Mouse (Mus musculus): ENCODE results near the gene Gba2. TPM values are rescaled to one million over a fixed set of nuclear protein-coding genes. Genes with fewer than 3 reads are reported as not detected.
"Not testable (repeated sequence)": the region's sequence is repeated elsewhere in the genome, so short reads cannot be mapped to it uniquely, and the experiment has no call there.

The Gba2 gene
- total and polyA plus RNA-seq, 3 experiments = 6.8 to 13.9 (median 13.0) TPM

DNA sequence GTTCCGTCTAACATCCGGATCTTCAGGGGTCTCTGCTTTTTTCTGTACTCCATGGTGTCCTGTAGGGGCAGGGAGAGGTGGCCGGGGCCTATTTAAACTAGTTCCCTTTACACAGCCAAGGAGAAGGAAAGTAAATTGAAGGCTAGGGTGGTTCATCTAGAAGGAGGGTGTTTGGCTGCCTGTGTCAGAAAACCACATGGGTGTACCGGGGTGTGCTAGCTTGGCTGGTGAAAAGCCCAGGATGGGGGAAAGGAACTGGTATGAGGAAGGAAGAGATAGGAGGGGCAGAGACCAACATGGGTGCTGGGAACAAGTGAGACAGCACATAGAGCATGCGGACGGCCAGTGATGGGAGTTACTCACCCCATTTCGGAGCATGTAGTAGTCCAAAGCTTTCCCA is 22.7 kb downstream of the Gba2 start:
- no peak for DNase-seq

DNA sequence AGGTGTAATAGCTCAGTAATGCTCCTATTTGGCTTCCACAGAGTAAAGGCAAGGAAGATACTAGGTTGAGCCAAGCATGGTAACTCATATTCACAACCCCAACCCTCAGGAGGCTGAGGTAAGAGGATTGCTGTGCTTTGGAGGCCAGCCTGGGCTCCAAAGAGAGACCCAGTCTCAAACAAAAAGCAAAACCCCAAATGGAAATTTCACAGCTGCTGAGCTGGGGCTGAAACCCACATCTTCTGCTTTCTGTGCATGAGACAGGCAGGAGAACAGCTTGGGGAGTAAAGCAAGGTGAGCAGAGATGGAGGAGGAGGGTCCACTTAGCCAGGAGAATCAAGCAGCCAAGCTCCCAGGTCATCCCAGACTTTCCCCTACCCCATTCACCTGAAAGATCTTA is 24.8 kb downstream of the Gba2 start:
- DNase-seq = no peak

DNA sequence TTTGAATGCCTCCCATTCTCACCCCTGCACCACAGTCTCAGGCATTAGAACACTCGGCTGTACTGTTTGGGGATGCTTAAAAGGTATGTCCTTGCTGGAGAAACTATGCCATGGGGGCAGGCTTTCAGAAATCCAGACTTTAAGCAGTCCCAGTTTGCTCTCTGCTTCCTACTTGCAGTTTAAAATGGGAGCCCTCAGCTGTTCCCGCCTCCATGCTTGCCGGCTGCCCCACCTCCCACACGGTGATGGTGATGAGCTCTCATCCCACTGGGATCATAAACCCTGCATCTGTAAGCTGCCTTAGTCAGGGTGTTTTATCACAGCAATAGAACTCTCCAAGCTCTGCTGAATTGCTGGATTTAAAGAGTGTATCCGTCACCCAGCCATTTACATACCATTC is 26.2 kb downstream of the Gba2 start:
- DNase-seq = no peak

DNA sequence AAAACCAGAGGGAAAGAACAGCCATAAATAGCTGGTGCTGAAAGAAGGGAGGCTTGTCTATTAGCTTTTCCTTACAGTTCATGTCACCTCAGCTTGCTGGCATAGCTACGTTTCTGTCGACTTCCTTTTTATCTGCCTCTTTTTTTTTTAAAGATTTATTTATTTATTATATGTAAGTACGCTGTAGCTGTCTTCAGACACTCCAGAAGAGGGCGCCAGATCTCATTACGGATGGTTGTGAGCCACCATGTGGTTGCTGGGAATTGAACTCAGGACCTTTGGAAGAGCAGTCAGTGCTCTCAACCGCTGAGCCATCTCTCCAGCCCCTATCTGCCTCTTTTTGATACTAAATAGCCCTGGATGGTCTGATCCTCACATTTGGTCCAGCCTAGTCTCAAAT is 26.8 kb downstream of the Gba2 start:
- DNase-seq = not testable (repeated sequence)

GRCm38 (mm10) chr4:43549055-43549454 is 29.6 kb downstream of the Gba2 start:
- DNase-seq = no peak

DNA sequence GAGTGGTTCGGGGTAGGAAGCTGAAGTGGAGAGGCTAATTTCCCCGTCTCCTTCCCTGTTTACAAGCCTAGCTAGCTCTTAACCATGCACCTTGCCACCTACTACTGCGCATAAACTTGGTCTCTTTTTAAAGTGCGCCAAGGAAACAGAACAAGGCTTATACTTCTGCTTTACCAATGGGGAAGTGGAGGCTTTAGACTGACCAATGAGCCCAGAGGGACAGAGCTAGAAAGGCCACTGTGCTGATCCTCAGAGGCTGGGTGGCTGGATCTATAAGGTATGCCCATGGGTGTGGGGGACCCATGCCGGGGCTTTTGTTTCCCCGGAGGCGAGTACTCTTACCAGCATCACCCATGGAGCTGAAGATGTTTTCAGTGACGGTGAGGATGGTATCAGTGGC is 31.5 kb downstream of the Gba2 start:
- DNase-seq = no peak

DNA sequence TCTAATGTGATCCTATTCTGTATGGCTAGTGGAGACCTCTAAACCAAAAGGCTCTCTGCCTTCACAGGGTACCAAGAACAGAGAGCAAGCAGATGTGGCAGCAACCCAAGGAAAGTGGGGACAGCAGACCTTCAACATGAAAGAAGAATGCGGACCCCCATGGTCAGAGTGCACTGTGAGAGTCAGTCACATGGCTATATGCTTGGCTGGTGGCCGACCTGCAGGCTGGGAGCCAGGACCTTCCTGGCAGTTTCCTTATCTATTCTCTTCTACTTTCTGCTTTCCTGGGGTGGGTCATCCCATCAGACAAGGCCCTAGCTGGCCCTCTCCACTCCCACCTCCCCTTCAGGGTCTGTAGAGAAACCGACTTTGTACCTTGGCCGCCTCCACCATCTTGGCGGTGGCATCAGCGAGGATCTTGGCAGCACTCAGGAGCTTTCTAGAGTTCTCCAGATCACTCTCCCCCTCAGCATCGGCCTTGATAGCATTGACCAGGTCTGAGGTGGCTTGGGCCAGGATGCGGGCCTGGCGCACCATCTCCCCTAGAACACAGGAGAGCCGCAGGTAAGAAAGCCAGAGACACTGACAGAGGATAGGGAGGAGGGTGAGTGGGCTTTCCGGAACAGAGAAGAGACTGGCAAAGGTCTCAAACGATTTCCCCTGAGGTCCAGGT is 32.2 kb downstream of the Gba2 start:
- peak; percentile 83 for DNase-seq

- DNase-seq = no peak
Measured at GRCm38 (mm10) chr4:43542044-43542443, 36.6 kb downstream of the Gba2 start.

GRCm38 (mm10) chr4:43536031-43536430 is 42.6 kb downstream of the Gba2 start:
- DNase-seq = no peak

DNA sequence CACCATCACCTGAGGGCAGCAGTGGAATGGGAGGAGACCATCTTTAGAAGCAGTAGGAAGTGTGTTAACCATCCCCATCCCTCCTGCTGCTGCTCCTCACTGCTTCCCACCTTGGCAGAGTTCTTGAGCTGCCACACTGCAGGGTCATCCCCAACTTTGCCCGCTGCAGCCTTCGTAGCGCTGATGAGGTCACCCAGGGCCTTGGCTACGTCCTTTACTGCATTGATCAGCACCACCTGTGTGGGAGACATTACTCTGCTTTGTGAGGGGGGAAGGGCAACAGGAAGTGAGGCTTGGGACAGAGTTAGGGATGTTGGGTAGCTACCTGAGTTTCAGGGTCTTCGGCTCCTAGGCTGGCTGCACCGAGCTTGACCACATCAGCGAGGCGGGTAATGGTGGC is 43.0 kb downstream of the Gba2 start:
- peak; percentile 62 for DNase-seq

DNA sequence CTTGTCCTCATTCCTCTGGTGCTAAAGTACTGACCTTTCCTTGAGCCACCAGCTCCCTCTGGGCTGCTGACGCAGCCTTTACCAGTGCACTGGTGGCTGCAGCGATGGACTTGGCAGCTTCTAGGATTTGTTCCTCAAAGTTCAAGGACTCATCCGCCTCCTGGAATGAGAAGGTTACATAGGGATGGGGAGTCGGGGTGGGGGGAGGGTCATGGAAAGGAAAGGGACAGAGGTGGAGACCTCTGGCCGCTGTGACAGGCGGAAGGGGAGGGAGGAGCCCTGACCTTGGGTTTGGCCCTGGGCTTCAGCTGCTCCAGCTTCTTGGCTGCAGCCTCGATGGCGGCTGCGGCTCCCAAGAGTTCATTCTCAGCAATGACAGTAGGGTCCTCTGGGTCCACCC is 45.4 kb downstream of the Gba2 start:
- DNase-seq = peak; percentile 92

DNA sequence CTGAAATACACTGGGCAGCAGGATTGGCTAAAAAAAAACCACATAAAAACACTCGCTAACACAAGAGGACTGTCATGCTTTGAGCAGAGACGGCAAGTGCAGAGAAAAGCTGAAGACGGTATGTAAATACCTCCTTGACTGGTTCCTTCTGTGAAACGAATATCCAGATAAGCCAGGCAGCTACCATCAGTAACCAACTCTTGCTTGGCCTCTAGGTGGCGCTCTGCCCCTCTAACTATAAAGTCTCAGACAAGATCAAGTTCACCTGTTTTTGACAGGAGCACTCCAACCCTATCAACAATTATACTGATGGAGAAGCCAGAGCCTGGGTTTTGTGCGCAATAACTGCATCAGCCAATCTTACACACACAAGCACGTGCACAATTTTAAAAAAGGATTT is 48.1 kb downstream of the Gba2 start:
- DNase-seq = peak; percentile 78

DNA sequence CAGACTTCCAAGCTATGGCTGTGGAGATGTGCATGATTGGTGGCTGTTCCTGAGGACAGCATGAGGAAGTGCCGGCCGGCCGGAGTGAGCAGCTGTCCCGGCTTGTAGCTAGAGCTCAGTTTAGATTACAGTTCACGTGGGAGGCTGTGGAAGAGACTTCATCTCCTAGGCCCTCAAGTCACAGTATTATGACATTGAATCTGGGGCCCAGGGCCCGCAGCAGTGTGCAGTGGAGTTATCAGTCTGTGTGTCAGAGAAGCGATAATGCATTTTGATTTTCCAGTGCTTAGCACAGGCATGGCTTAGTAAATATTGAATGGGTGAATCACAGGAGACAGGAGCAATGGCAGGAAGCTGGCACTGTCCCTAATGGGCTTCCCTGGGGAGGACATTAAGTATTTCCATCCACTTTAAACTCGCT is 48.6 kb downstream of the Gba2 start:
- peak; percentile 68 for DNase-seq

GRCm38 (mm10) chr4:43528487-43528886 is 50.2 kb downstream of the Gba2 start:
- DNase-seq = no peak

- no peak for DNase-seq
Measured at GRCm38 (mm10) chr4:43527880-43528279, 50.8 kb downstream of the Gba2 start.

DNA sequence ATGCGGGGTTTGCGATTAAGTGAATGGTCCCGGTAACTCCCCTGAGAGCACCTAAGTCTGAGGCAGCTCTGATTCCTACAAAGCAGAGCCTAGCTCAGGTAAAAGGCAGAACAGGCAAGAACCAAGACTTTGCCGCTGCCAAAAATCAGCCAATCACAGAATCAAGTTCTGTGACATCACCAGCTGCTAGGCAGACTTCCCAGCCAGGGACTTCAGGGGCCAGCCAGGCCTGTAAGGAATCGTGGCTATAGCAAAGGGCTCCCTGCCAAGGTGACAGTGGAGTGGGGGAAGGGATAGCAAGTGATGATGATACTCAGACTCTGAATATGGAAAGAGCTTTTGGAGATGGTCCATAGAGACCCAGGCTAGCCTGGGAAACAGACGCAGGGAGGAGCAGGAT is 58.7 kb downstream of the Gba2 start:
- DNase-seq = peak; percentile 89

DNA sequence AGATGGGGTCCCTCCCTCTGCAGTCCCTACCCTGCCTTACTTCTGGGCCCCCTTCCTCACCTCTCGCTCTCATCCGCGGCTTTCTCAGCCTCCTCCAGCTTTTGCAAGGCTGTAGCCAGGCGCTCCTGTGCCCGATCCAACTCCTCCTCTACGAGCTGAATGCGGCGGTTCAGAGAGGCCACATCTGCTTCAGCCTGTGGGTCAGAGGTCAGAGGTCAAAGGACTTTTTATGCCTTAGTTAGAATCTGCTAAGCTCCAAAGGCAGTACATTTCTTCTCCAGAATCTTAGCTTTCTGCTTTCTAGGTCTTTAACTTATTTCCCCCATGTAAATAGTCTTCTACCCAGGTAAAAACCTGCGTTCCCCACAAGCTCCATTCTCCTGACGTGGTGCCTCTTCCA is 59.1 kb downstream of the Gba2 start:
- DNase-seq = no peak

Other genes with a start within 250 kb of the Gba2 start
- 10 to 100 TPM; 38.0 to 44.3 TPM for gene Rusc2, start 196.9 kb downstream of the Gba2 start, total RNA-seq (2021)
- gene Rusc2, start 196.9 kb downstream of the Gba2 start, polyA plus RNA-seq (2012; rRNA removed) = 37.9 and 49.6 TPM in 2 replicates
- gene Fam166b, start 149.7 kb downstream of the Gba2 start, total RNA-seq (2021) = not detected
- 0.52 TPM in 1 of 2 replicates, not detected in the other for gene Fam166b, start 149.7 kb downstream of the Gba2 start, polyA plus RNA-seq (2012; rRNA removed)
- 10 to 100 TPM; 60.1 to 73.3 TPM for gene Tesk1, start 136.9 kb downstream of the Gba2 start, total RNA-seq (2021)
- gene Tesk1, start 136.9 kb downstream of the Gba2 start, polyA plus RNA-seq (2012; rRNA removed) = 124 and 142 TPM in 2 replicates
- gene Cd72, start 124.2 kb downstream of the Gba2 start, total RNA-seq (2021) = 1 to 10 TPM; 3.0 to 3.3 TPM
- gene Cd72, start 124.2 kb downstream of the Gba2 start, polyA plus RNA-seq (2012; rRNA removed) = 3.3 and 3.7 TPM in 2 replicates
- not detected for gene Sit1, start 95.1 kb downstream of the Gba2 start, total RNA-seq (2021)
- 0.28 and 0.73 TPM in 2 replicates for gene Sit1, start 95.1 kb downstream of the Gba2 start, polyA plus RNA-seq (2012; rRNA removed)
- gene Ccdc107, start 86.0 kb downstream of the Gba2 start, total RNA-seq (2021) = 10 to 100 TPM; 54.5 to 69.2 TPM
- 376 and 526 TPM in 2 replicates for gene Ccdc107, start 86.0 kb downstream of the Gba2 start, polyA plus RNA-seq (2012; rRNA removed)
- 1 to 10 TPM; 1.0 to 2.1 TPM for gene Arhgef39, start 79.2 kb downstream of the Gba2 start, total RNA-seq (2021)
- gene Arhgef39, start 79.2 kb downstream of the Gba2 start, polyA plus RNA-seq (2012; rRNA removed) = 4.8 and 6.6 TPM in 2 replicates
- under 1 TPM; 0.17 to 0.28 TPM for gene Car9, start 71.9 kb downstream of the Gba2 start, total RNA-seq (2021)
- gene Car9, start 71.9 kb downstream of the Gba2 start, polyA plus RNA-seq (2012; rRNA removed) = 0.57 and 1.4 TPM in 2 replicates
- 100 to 1,000 TPM in 1 of 2 experiments, 10 to 100 TPM in 1; 43.3 to 120 TPM for gene Tpm2, start 55.1 kb downstream of the Gba2 start, total RNA-seq (2021)
- 21.1 and 34.6 TPM in 2 replicates for gene Tpm2, start 55.1 kb downstream of the Gba2 start, polyA plus RNA-seq (2012; rRNA removed)
- 100 to 1,000 TPM; 123 to 178 TPM for gene Creb3, start 16.5 kb downstream of the Gba2 start, total RNA-seq (2021)
- gene Creb3, start 16.5 kb downstream of the Gba2 start, polyA plus RNA-seq (2012; rRNA removed) = 178 and 207 TPM in 2 replicates
- gene Tln1, start 16.2 kb downstream of the Gba2 start, total RNA-seq (2021) = 100 to 1,000 TPM; 167 to 207 TPM
- 132 and 174 TPM in 2 replicates for gene Tln1, start 16.2 kb downstream of the Gba2 start, polyA plus RNA-seq (2012; rRNA removed)
- gene Rgp1, start 158 bp downstream of the Gba2 start, total RNA-seq (2021) = 10 to 100 TPM; 47.1 to 50.7 TPM
- gene Rgp1, start 158 bp downstream of the Gba2 start, polyA plus RNA-seq (2012; rRNA removed) = 50.1 and 57.4 TPM in 2 replicates
- 1 to 10 TPM; 1.2 to 3.0 TPM for gene Msmp, start 5.6 kb upstream of the Gba2 start, total RNA-seq (2021)
- gene Msmp, start 5.6 kb upstream of the Gba2 start, polyA plus RNA-seq (2012; rRNA removed) = 0.94 and 1.5 TPM in 2 replicates
- gene Npr2, start 53.1 kb upstream of the Gba2 start, total RNA-seq (2021) = 10 to 100 TPM; 23.3 to 36.1 TPM
- gene Npr2, start 53.1 kb upstream of the Gba2 start, polyA plus RNA-seq (2012; rRNA removed) = 34.1 and 38.0 TPM in 2 replicates
- under 1 TPM; 0.26 to 0.45 TPM for gene Spag8, start 74.7 kb upstream of the Gba2 start, total RNA-seq (2021)
- 1.2 and 2.2 TPM in 2 replicates for gene Spag8, start 74.7 kb upstream of the Gba2 start, polyA plus RNA-seq (2012; rRNA removed)
- 10 to 100 TPM; 48.8 to 96.9 TPM for gene Hint2, start 77.6 kb upstream of the Gba2 start, total RNA-seq (2021)
- 78.7 and 106 TPM in 2 replicates for gene Hint2, start 77.6 kb upstream of the Gba2 start, polyA plus RNA-seq (2012; rRNA removed)
- gene Tmem8b, start 90.1 kb upstream of the Gba2 start, total RNA-seq (2021) = 1 to 10 TPM; 4.6 to 5.0 TPM
- gene Tmem8b, start 90.1 kb upstream of the Gba2 start, polyA plus RNA-seq (2012; rRNA removed) = 14.7 and 17.5 TPM in 2 replicates
- under 1 TPM; 0.23 to 0.24 TPM for gene Fam221b, start 90.3 kb upstream of the Gba2 start, total RNA-seq (2021)
- gene Fam221b, start 90.3 kb upstream of the Gba2 start, polyA plus RNA-seq (2012; rRNA removed) = not detected in 2 replicates
- not detected for gene Olfr70, start 121.9 kb upstream of the Gba2 start, total RNA-seq (2021)
- gene Olfr70, start 121.9 kb upstream of the Gba2 start, polyA plus RNA-seq (2012; rRNA removed) = not detected in 2 replicates
- not detected for gene Olfr71, start 131.4 kb upstream of the Gba2 start, total RNA-seq (2021)
- not detected in 2 replicates for gene Olfr71, start 131.4 kb upstream of the Gba2 start, polyA plus RNA-seq (2012; rRNA removed)
- gene Hrct1, start 148.3 kb upstream of the Gba2 start, total RNA-seq (2021) = 1 to 10 TPM; 2.2 to 3.9 TPM
- gene Hrct1, start 148.3 kb upstream of the Gba2 start, polyA plus RNA-seq (2012; rRNA removed) = 8.1 and 14.2 TPM in 2 replicates
- 1 to 10 TPM; 1.5 to 2.4 TPM for gene Spaar, start 151.2 kb upstream of the Gba2 start, total RNA-seq (2021)
- 2.0 and 2.6 TPM in 2 replicates for gene Spaar, start 151.2 kb upstream of the Gba2 start, polyA plus RNA-seq (2012; rRNA removed)
- not detected for gene Olfr159, start 192.1 kb upstream of the Gba2 start, total RNA-seq (2021)
- not detected in 2 replicates for gene Olfr159, start 192.1 kb upstream of the Gba2 start, polyA plus RNA-seq (2012; rRNA removed)
- gene Olfr156, start 245.0 kb upstream of the Gba2 start, total RNA-seq (2021) = not detected
- gene Olfr156, start 245.0 kb upstream of the Gba2 start, polyA plus RNA-seq (2012; rRNA removed) = not detected in 2 replicates